In genomic region chr5:25044007-25044406, GRCm38 (mm10) we compare ENCODE assay signal across 32 mouse cellular contexts. TPM values are rescaled to one million over a fixed set of nuclear protein-coding genes. Genes with fewer than 3 reads are reported as not detected.
DNase-seq lines count a peak whose midpoint lies in the region; ATAC-seq and TF ChIP-seq lines count a peak whose summit lies in the region.
"Had no signal": no experiment of that assay in that cellular context is flagged by ENCODE, and none has a peak within 500 bp of the region (broad histone marks: within the 10 kb centered on the region; RNA-seq: fewer than 3 reads in every experiment).

No protein-coding gene starts in this region.

- H3K27me3 ChIP-seq in hindbrain, postnatal 0 days (ENCODE audit: insufficient read depth, low read length): no peaks in the 10 kb centered on the region
- H3K27me3 ChIP-seq in hindbrain, embryonic 11.5 days (ENCODE audit: control insufficient read depth, insufficient read depth, low read length): no peaks in the 10 kb centered on the region
- H3K27me3 ChIP-seq in lung, embryonic 14.5 days (ENCODE audit: insufficient read depth, low read length): no peaks in the 10 kb centered on the region
- H3K27me3 ChIP-seq: embryonic facial prominence, embryonic 12.5 days; heart, embryonic 13.5 days; hindbrain, embryonic 12.5 days; limb, embryonic 13.5 days; midbrain, embryonic 12.5 days; neural tube, embryonic 12.5 days had no signal

- no peak overlapping the region for H3K4me3 ChIP-seq in hindbrain, postnatal 0 days (ENCODE audit: low read length)
- no peak overlapping the region for H3K4me3 ChIP-seq in hindbrain, embryonic 11.5 days (ENCODE audit: low read depth, low read length)
- no peak overlapping the region for H3K4me3 ChIP-seq in left cerebral cortex, adult 2 months
- no peak overlapping the region for H3K4me3 ChIP-seq in lung, embryonic 14.5 days (ENCODE audit: low read depth, low read length)
- H3K4me3 ChIP-seq: embryonic facial prominence, embryonic 12.5 days; heart, embryonic 13.5 days; hindbrain, embryonic 12.5 days; limb, embryonic 13.5 days; megakaryocyte, embryonic 14.5 days; midbrain, embryonic 12.5 days; myocyte; neural tube, embryonic 12.5 days had no signal

- no peak overlapping the region for H3K27ac ChIP-seq in hindbrain, postnatal 0 days
- no peak overlapping the region for H3K27ac ChIP-seq in hindbrain, embryonic 11.5 days (ENCODE audit: low read depth, low read length)
- H3K27ac ChIP-seq in left cerebral cortex, adult 2 months: no peak overlapping the region
- H3K27ac ChIP-seq in lung, embryonic 14.5 days (ENCODE audit: low read depth): no peak overlapping the region
- H3K27ac ChIP-seq: embryonic facial prominence, embryonic 12.5 days; heart, embryonic 13.5 days; hindbrain, embryonic 12.5 days; limb, embryonic 13.5 days; midbrain, embryonic 12.5 days; neural tube, embryonic 12.5 days had no signal

- no peak overlapping the region for H3K9ac ChIP-seq in hindbrain, postnatal 0 days (replicated peaks; ENCODE audit: low read length)
- H3K9ac ChIP-seq in hindbrain, embryonic 11.5 days (ENCODE audit: low read depth, low read length): no peak overlapping the region
- H3K9ac ChIP-seq in lung, embryonic 14.5 days: no peak overlapping the region
- H3K9ac ChIP-seq: embryonic facial prominence, embryonic 12.5 days; heart, embryonic 13.5 days; hindbrain, embryonic 12.5 days; limb, embryonic 13.5 days; midbrain, embryonic 12.5 days; neural tube, embryonic 12.5 days had no signal

- H3K4me1 ChIP-seq in hindbrain, postnatal 0 days (ENCODE audit: insufficient read depth, low read length): no peaks in the 10 kb centered on the region
- H3K4me1 ChIP-seq in hindbrain, embryonic 11.5 days (replicated peaks; ENCODE audit: control insufficient read depth, insufficient read depth, low read length): no peaks in the 10 kb centered on the region
- H3K4me1 ChIP-seq in lung, embryonic 14.5 days (ENCODE audit: insufficient read depth): no peaks in the 10 kb centered on the region
- H3K4me1 ChIP-seq: embryonic facial prominence, embryonic 12.5 days; hindbrain, embryonic 12.5 days; limb, embryonic 13.5 days; midbrain, embryonic 12.5 days; neural tube, embryonic 12.5 days had no signal

- no peak for DNase-seq in hindbrain, postnatal 0 days (ENCODE audit: low spot score)
- DNase-seq in hindbrain, embryonic 11.5 days (ENCODE audit: low spot score): no peak
- DNase-seq in left cerebral cortex, adult 2 months (ENCODE audit: extremely low spot score in 1 of 2, low spot score in 2 of 2): no peak
- DNase-seq in left cerebral cortex, postnatal 25 days (ENCODE audit: low spot score in 2 of 2): no peak
- no peak for DNase-seq in lung, embryonic 14.5 days
- DNase-seq in lung, postnatal 4 days: no peak
- DNase-seq in Muller cell, postnatal 12 days (ENCODE audit: inconsistent ontology term): no peak
- DNase-seq: adrenal gland, adult 2 months; adrenal gland, postnatal 36 days; B cell, adult 2 months; cerebellum, adult 8-10 months; cerebellum, postnatal 36 days; embryo, embryonic 11 days; gastrocnemius, postnatal 36 days; heart, adult 18-20 months; heart, postnatal 14 days; kidney, adult 11 months; kidney, postnatal 10 days; lung, postnatal 36 days; right cerebral cortex, adult 18-20 months; thymus, adult 2 months; thymus, postnatal 4 days had no signal

- no peaks in the 10 kb centered on the region for H3K9me3 ChIP-seq in hindbrain, postnatal 0 days (ENCODE audit: low read length)
- H3K9me3 ChIP-seq in hindbrain, embryonic 11.5 days (ENCODE audit: control insufficient read depth, low read length): no peaks in the 10 kb centered on the region
- no peaks in the 10 kb centered on the region for H3K9me3 ChIP-seq in lung, embryonic 14.5 days (ENCODE audit: low read depth, low read length)
- H3K9me3 ChIP-seq: embryonic facial prominence, embryonic 12.5 days; heart, embryonic 13.5 days; hindbrain, embryonic 12.5 days; limb, embryonic 13.5 days; midbrain, embryonic 12.5 days had no signal

- peak; percentile 19; the same call in 1 of the 2 replicates for TF ChIP-seq CTCF in hindbrain, postnatal 0 days (IDR thresholded peaks at IDR 0.05; ENCODE audit: low read depth)
- TF ChIP-seq CTCF in left cerebral cortex, adult 2 months (IDR thresholded peaks at IDR 0.05): peak; percentile 17; the same call in 1 of the 2 replicates
- peak; percentile 30; the same call in 1 of the 2 replicates for TF ChIP-seq CTCF in lung, embryonic 14.5 days (IDR thresholded peaks at IDR 0.05; ENCODE audit: low read depth)

- intact Hi-C loops in left cerebral cortex, adult 2 months (cut with DNase I): no loop called here
- intact Hi-C loops in left cerebral cortex, postnatal 25 days (cut with DNase I): no loop called here

- no peak for ATAC-seq in hindbrain, postnatal 0 days
- ATAC-seq in hindbrain, embryonic 11.5 days (ENCODE audit: low FRiP score): no peak
- no peak for ATAC-seq in lung, embryonic 14.5 days (ENCODE audit: insufficient read depth)
- ATAC-seq: activated CD4-positive, CD25-positive, alpha-beta regulatory T cell, adult 4 months; forebrain, embryonic 14.5 days had no signal

- H3K4me2 ChIP-seq in hindbrain, postnatal 0 days (ENCODE audit: low read depth, low read length): no peak overlapping the region
- no peak overlapping the region for H3K4me2 ChIP-seq in hindbrain, embryonic 11.5 days (replicated peaks; ENCODE audit: low read depth, low read length)
- H3K4me2 ChIP-seq in lung, embryonic 14.5 days: no peak overlapping the region
- H3K4me2 ChIP-seq: embryonic facial prominence, embryonic 12.5 days; heart, embryonic 13.5 days; hindbrain, embryonic 12.5 days; limb, embryonic 13.5 days; midbrain, embryonic 12.5 days; neural tube, embryonic 12.5 days had no signal

- WGBS in hindbrain, postnatal 0 days: 90% methylated on average over 2 of the region's 2 CpGs
- WGBS in hindbrain, embryonic 11.5 days: 93% methylated on average over 2 of the region's 2 CpGs
- WGBS in lung, embryonic 14.5 days: 90% methylated on average over 2 of the region's 2 CpGs

- H3K36me3 ChIP-seq in hindbrain, postnatal 0 days (ENCODE audit: insufficient read depth, low read length): no peaks in the 10 kb centered on the region
- no peaks in the 10 kb centered on the region for H3K36me3 ChIP-seq in hindbrain, embryonic 11.5 days (ENCODE audit: control insufficient read depth, insufficient read depth, low read length)
- H3K36me3 ChIP-seq in lung, embryonic 14.5 days (ENCODE audit: insufficient read depth): no peaks in the 10 kb centered on the region
- H3K36me3 ChIP-seq: embryonic facial prominence, embryonic 12.5 days; heart, embryonic 13.5 days; hindbrain, embryonic 12.5 days; limb, embryonic 13.5 days; midbrain, embryonic 12.5 days; neural tube, embryonic 12.5 days had no signal

RNA-seq across cellular contexts. Expression of gene Prkag2, which starts 56.4 kb away (rescaled TPM):
- total RNA-seq in hindbrain, postnatal 0 days (2014; rRNA removed): 31.4 and 38.3 TPM in 2 replicates
- polyA plus RNA-seq in hindbrain, postnatal 0 days (2015; fragmentation: Nextera tagmentation; extraction: Ambion mirVana): 85.5 and 86.4 TPM in 2 replicates
- polyA plus RNA-seq in hindbrain, embryonic 11.5 days (2014; fragmentation: Nextera tagmentation; extraction: Ambion mirVana): 56.7 and 57.3 TPM in 2 replicates
- 100 to 1,000 TPM; 113 to 118 TPM for total RNA-seq in left cerebral cortex, adult 2 months (2021)
- total RNA-seq in left cerebral cortex, postnatal 25 days (2021): 100 to 1,000 TPM; 102 to 108 TPM
- polyA plus RNA-seq in lung, embryonic 14.5 days (2014; fragmentation: Nextera tagmentation; extraction: Ambion mirVana): 25.6 and 29.1 TPM in 2 replicates
